Mouse (Mus musculus) forebrain, postnatal 0 days (tissue): ENCODE measurements at regions not wholly inside any gene's neighbourhood (a gene's known extent, or its start where the extent isn't known, plus 50 kb on each side); places are given as distances from the start of the nearest gene placed in this dataset.

Experiments
- ATAC-seq: fragments of 200-750 bp; cut with Nextera tagmentation; 2 replicates; pipeline ENCODE4 v1.8.0; 2017; ENCODE audit warnings: mild to moderate bottlenecking, moderate library complexity
- DNase-seq: peaks from one replicate; pipeline ENCODE4 v3.0.0-alpha.2; 2015
- H3K27ac ChIP-seq: fragments of 300-500 bp; sonication (generic); 2 replicates; pipeline ENCODE4 v1.5.1; 2014; ENCODE audit warnings: low read depth, mild to moderate bottlenecking, antibody characterized with exemption, low read length, moderate library complexity, mixed read lengths
- H3K27me3 ChIP-seq: fragments of 300-500 bp; sonication (generic); 2 replicates; pipeline ENCODE4 v1.6.1; 2014; ENCODE audit warnings: mild to moderate bottlenecking, low read length, mixed read lengths; ENCODE audit not compliant: insufficient read depth
- H3K36me3 ChIP-seq: fragments of 300-500 bp; sonication (generic); 2 replicates; pipeline ENCODE4 v1.6.1; 2014; ENCODE audit warnings: mild to moderate bottlenecking, moderate library complexity; ENCODE audit not compliant: insufficient read depth
- H3K4me1 ChIP-seq: fragments of 300-500 bp; sonication (generic); 2 replicates; pipeline ENCODE4 v1.6.1; 2014; ENCODE audit warnings: antibody characterized with exemption; ENCODE audit not compliant: insufficient read depth
- H3K4me2 ChIP-seq: fragments of 300-500 bp; sonication (generic); 2 replicates; pipeline ENCODE4 v1.6.1; 2014; ENCODE audit warnings: low read depth, mild to moderate bottlenecking, moderate library complexity
- H3K4me3 ChIP-seq: fragments of 300-500 bp; sonication (generic); 2 replicates; pipeline ENCODE4 v1.5.1; 2014; ENCODE audit warnings: low read depth, low read length, mixed read lengths
- H3K9ac ChIP-seq: fragments of 300-500 bp; sonication (generic); 2 replicates; pipeline ENCODE4 v1.6.1; 2014; ENCODE audit warnings: mild to moderate bottlenecking
- H3K9me3 ChIP-seq: fragments of 300-500 bp; sonication (generic); 2 replicates; pipeline ENCODE4 v1.6.1; 2016; ENCODE audit warnings: low read length
- CTCF ChIP-seq: sonication (generic); IDR thresholded peaks from 2 replicates; pipeline ENCODE4 v1.5.1; 2016; ENCODE audit warnings: antibody characterized with exemption, control low read depth, low read depth
- WGBS: fragments of 180-500 bp; shearing (Covaris S2); extraction: QIAGEN DNeasy Blood & Tissue Kit; methylation state at CpG from one replicate; pipeline ENCODE4 v1.1.7; 2014; 5-methylcytosine and 5-hydroxymethylcytosine counted together

GRCm38 (mm10) chr10:96338609-96338978 lies 202.2 kb downstream of the Gm5426 start:
- no peaks in the 10 kb centered on the region for H3K36me3 ChIP-seq
- TF ChIP-seq CTCF, result no peak
- H3K9ac ChIP-seq, result no peak overlapping the region
- no peaks in the 10 kb centered on the region for H3K27me3 ChIP-seq
- H3K9me3 ChIP-seq, result no peaks in the 10 kb centered on the region
- no peak overlapping the region for H3K27ac ChIP-seq
- H3K4me2 ChIP-seq, result no peak overlapping the region
- H3K4me1 ChIP-seq, result 0 out of 2 replicates have a peak, but pooled peaks cover 3% of the 10 kb centered on the region
- ATAC-seq, result no peak
- no peak for DNase-seq
- no peak overlapping the region for H3K4me3 ChIP-seq
- WGBS, result 95% methylated on average over 2 of the region's 2 CpGs

- ATAC-seq, result no peak
- Histone ChIP-seq H3K4me3 (no peak overlapping the region), H3K9me3 (no peaks in the 10 kb centered on the region), H3K36me3 (no peaks in the 10 kb centered on the region), H3K27me3 (no peaks in the 10 kb centered on the region), H3K4me1 (no peaks in the 10 kb centered on the region), H3K27ac (no peak overlapping the region), H3K9ac (no peak overlapping the region), H3K4me2 (no peak overlapping the region)
- no peak for DNase-seq
- 66% methylated on average over 3 of the region's 3 CpGs for WGBS
- TF ChIP-seq CTCF, result no peak
Observed at GRCm38 (mm10) chr10:96342476-96342875, 206.1 kb downstream of the Gm5426 start.

DNA sequence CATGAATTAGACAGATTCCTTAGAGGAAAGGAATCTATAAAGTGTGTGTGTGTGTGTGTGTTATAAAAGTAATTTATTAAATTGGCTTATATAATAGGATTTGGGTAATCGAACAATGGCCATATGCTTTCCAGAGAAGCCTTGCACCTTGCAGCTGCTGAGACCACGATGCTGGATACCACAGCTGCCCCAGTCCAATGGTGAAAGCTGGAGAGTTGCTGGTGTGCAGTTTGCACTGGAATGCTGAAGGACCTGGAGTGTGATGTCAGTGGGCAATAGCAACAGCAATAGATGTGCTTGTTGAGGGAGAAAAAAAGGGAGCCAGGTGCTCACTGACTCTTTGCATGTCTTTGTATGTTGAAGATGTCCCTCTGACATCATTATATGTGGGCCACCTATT lies 207.3 kb downstream of the Gm5426 start:
- no peak for DNase-seq
- Histone ChIP-seq H3K9ac (no peak overlapping the region), H3K27me3 (no peaks in the 10 kb centered on the region), H3K9me3 (no peaks in the 10 kb centered on the region), H3K36me3 (no peaks in the 10 kb centered on the region), H3K4me1 (no peaks in the 10 kb centered on the region), H3K4me3 (no peak overlapping the region), H3K4me2 (no peak overlapping the region), H3K27ac (no peak overlapping the region)
- no peak for ATAC-seq
- TF ChIP-seq CTCF, result no peak
- WGBS, result 88% methylated on average over 2 of the region's 2 CpGs

- WGBS, result 91% methylated on average over 4 of the region's 4 CpGs
- H3K4me2 ChIP-seq, result no peak overlapping the region
- no peaks in the 10 kb centered on the region for H3K36me3 ChIP-seq
- no peak for TF ChIP-seq CTCF
- no peaks in the 10 kb centered on the region for H3K27me3 ChIP-seq
- DNase-seq (no peak), ATAC-seq (no peak)
- no peaks in the 10 kb centered on the region for H3K9me3 ChIP-seq
- no peaks in the 10 kb centered on the region for H3K4me1 ChIP-seq
- H3K9ac ChIP-seq, result no peak overlapping the region
- H3K4me3 ChIP-seq, result no peak overlapping the region
- no peak overlapping the region for H3K27ac ChIP-seq
Observed at GRCm38 (mm10) chr10:96350692-96351091, 214.3 kb downstream of the Gm5426 start.

- no peak for TF ChIP-seq CTCF
- H3K27me3 ChIP-seq, result no peaks in the 10 kb centered on the region
- 91% methylated on average over 7 of the region's 7 CpGs for WGBS
Observed at GRCm38 (mm10) chr10:96351320-96351719, 214.9 kb downstream of the Gm5426 start.

DNA sequence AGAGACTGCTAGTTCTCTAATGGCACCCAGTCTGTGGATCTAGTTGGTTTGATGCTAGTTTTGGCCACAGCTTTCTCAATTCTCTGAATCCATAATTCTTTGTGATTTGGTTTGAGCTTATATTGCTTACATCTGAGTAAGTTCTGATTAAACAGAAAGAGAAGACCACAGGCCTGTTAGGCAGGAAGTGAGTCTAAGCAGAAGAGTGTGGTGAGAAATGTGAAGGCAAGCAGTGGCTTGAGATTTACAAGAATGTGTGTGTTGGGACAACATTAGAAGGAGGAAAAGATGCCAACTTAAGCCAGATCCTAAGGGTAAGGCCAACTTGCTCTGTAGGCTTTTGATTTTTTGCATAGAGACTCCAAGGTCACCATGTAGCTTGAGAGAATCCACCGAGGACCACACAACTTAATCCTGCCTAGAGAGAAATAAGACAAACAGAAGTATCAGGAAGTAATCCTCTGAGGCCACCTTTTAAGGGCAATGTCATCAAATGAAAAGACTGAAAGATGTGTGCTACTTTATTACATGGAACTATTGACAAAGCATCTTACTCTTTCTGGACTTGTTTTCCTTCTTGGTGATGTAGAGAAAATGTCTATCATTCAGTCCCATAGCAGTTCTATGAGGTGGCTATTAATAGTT lies 220.7 kb downstream of the Gm5426 start:
- H3K27ac ChIP-seq, result no peak overlapping the region
- DNase-seq (no peak), ATAC-seq (no peak)
- no peak overlapping the region for H3K4me3 ChIP-seq
- 80% methylated on average over 1 of the region's 1 CpGs for WGBS
- no peak overlapping the region for H3K9ac ChIP-seq
- TF ChIP-seq CTCF, result no peak
- H3K36me3 ChIP-seq, result no peaks in the 10 kb centered on the region
- no peaks in the 10 kb centered on the region for H3K9me3 ChIP-seq
- H3K4me1 ChIP-seq, result no peaks in the 10 kb centered on the region
- no peaks in the 10 kb centered on the region for H3K27me3 ChIP-seq
- H3K4me2 ChIP-seq, result no peak overlapping the region

More at GRCm38 (mm10) chr10:96351320-96351719, 214.9 kb downstream of the Gm5426 start:
- Histone ChIP-seq H3K36me3 (no peaks in the 10 kb centered on the region), H3K9me3 (no peaks in the 10 kb centered on the region), H3K9ac (no peak overlapping the region), H3K4me2 (no peak overlapping the region), H3K4me3 (no peak overlapping the region), H3K27ac (no peak overlapping the region), H3K4me1 (no peaks in the 10 kb centered on the region)
- DNase-seq (no peak), ATAC-seq (no peak)

DNA sequence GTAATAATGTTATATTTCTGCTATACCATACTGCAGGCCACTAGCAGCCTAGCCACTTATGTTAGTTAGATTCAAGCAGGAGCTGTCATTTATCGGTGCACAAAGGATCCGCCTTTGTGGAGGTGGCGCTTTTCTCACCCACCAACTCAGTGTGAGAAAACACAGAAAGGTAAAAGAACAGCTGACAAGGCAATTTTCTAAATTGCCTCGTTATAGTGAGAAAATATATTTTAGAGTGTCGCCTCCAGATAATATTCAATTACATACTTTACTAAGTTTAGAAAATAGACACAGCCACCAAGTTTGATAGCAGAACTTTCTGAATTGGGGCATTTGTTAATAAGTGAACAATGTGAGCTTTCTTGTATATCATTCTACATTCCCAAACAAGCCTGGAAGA lies 221.2 kb downstream of the Gm5426 start:
- no peak overlapping the region for H3K27ac ChIP-seq
- no peaks in the 10 kb centered on the region for H3K9me3 ChIP-seq
- no peaks in the 10 kb centered on the region for H3K4me1 ChIP-seq
- no peak for TF ChIP-seq CTCF
- H3K4me3 ChIP-seq, result no peak overlapping the region
- H3K4me2 ChIP-seq, result no peak overlapping the region
- DNase-seq (no peak), ATAC-seq (no peak)
- H3K27me3 ChIP-seq, result no peaks in the 10 kb centered on the region
- H3K36me3 ChIP-seq, result no peaks in the 10 kb centered on the region
- H3K9ac ChIP-seq, result no peak overlapping the region
- WGBS, result 63% methylated on average over 5 of the region's 5 CpGs
